ENCODE assay signal across 15 mouse cellular contexts in the genomic region with DNA sequence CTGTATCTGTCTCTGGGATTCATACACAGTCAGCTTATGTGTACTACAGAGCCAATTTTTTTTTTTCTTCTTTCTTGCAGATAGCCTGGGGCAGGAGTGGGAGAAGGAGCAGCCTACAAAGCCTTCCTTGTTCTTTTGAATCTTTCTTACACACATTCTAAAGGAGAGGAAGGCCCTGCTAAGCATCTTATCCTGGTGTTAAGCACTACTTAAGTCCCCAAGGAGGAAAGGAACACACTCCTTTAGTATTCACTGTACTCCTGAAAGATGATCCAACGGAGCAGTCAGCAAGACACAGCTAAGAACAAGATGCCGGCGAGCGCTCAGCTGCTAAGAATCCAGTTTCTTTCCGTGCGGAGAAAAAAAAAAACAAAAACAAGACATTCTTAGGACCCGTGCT.
DNase-seq lines count a peak whose midpoint lies in the region; ATAC-seq lines count a peak whose summit lies in the region.
"Had no signal": no experiment of that assay in that cellular context is flagged by ENCODE, and none has a peak within 500 bp of the region (broad histone marks: within the 10 kb centered on the region; RNA-seq: fewer than 3 reads in every experiment).

No protein-coding gene starts in this region.

- ATAC-seq in heart, embryonic 15.5 days (replicated peaks; ENCODE audit: insufficient number of reproducible peaks, insufficient read depth, low FRiP score, low read depth): 0 out of 2 replicates have a peak, but pooled peaks have one; percentile 18
- ATAC-seq in hindbrain, embryonic 15.5 days (ENCODE audit: low FRiP score, low read depth): no peak
- ATAC-seq: CD4-positive, CD25-positive, alpha-beta regulatory T cell, adult 4 months had no signal

- no peak for DNase-seq in heart, postnatal 4 days
- DNase-seq in testis, postnatal 14 days (ENCODE audit: low spot score): peak; percentile 22
- no peak for DNase-seq in testis, postnatal 10 days (ENCODE audit: low spot score)
- no peak for DNase-seq in ovary, postnatal 14 days (ENCODE audit: low spot score)
- no peak for DNase-seq in adrenal gland, postnatal 25 days
- no peak for DNase-seq in lung, postnatal 4 days
- DNase-seq: heart, adult 18-20 months; layer of hippocampus, adult 9-11 months; right cerebral cortex, postnatal 14 days; thymus, adult 18-20 months had no signal

- H3K36me3 ChIP-seq in heart, embryonic 15.5 days: no peaks in the 10 kb centered on the region
- no peaks in the 10 kb centered on the region for H3K36me3 ChIP-seq in hindbrain, embryonic 15.5 days
- H3K36me3 ChIP-seq: liver, embryonic 15.5 days had no signal

- H3K4me2 ChIP-seq in heart, embryonic 15.5 days: no peak overlapping the region; the same call in 1 of the 2 replicates
- peak overlapping the region; percentile 19; the same call in 1 of the 2 replicates for H3K4me2 ChIP-seq in hindbrain, embryonic 15.5 days
- H3K4me2 ChIP-seq: liver, embryonic 15.5 days had no signal

- no peak overlapping the region for H3K4me3 ChIP-seq in heart, embryonic 15.5 days
- H3K4me3 ChIP-seq in hindbrain, embryonic 15.5 days: no peak overlapping the region
- H3K4me3 ChIP-seq: erythroblast, embryonic 14.5 days; liver, embryonic 15.5 days had no signal

- 61% methylated on average over 7 of the region's 7 CpGs for WGBS in heart, embryonic 15.5 days
- 49% methylated on average over 7 of the region's 7 CpGs for WGBS in hindbrain, embryonic 15.5 days

- no peaks in the 10 kb centered on the region for H3K27me3 ChIP-seq in heart, embryonic 15.5 days
- no peaks in the 10 kb centered on the region for H3K27me3 ChIP-seq in hindbrain, embryonic 15.5 days
- H3K27me3 ChIP-seq: liver, embryonic 15.5 days had no signal

- no peak overlapping the region for H3K9ac ChIP-seq in heart, embryonic 15.5 days
- no peak overlapping the region; the same call in 1 of the 2 replicates for H3K9ac ChIP-seq in hindbrain, embryonic 15.5 days
- H3K9ac ChIP-seq: liver, embryonic 15.5 days had no signal

- peaks cover 31% of the 10 kb centered on the region for H3K4me1 ChIP-seq in heart, embryonic 15.5 days (replicated peaks)
- H3K4me1 ChIP-seq in hindbrain, embryonic 15.5 days (replicated peaks): peaks cover 38% of the 10 kb centered on the region

- H3K27ac ChIP-seq in heart, embryonic 15.5 days: 0 out of 2 replicates have a peak overlapping the region, but pooled peaks have one; percentile 27
- peak overlapping the region; percentile 56 for H3K27ac ChIP-seq in hindbrain, embryonic 15.5 days (replicated peaks)
- H3K27ac ChIP-seq: liver, embryonic 15.5 days had no signal

- H3K9me3 ChIP-seq in heart, embryonic 15.5 days (replicated peaks): no peaks in the 10 kb centered on the region
- H3K9me3 ChIP-seq in hindbrain, embryonic 15.5 days: no peaks in the 10 kb centered on the region
- H3K9me3 ChIP-seq: liver, embryonic 15.5 days had no signal
